Mouse (Mus musculus): ENCODE data around the gene Efcab7.

- TF ChIP-seq EP300 (IDR thresholded peaks at IDR 0.05; ENCODE audit: insufficient read depth, low read depth, low read length) (no peak), CTCF (IDR thresholded peaks at IDR 0.05) (no peak)
Measured at GRCm38 (mm10) chr4:99958084-99958815, 129.3 kb downstream of the Efcab7 start.

All from heart, adult 2 months (tissue).